Mouse (Mus musculus) megakaryocyte, adult 5-6 weeks (primary cell): ENCODE measurements around the gene Ms4a10. TPM values are rescaled to one million over a fixed set of nuclear protein-coding genes. Genes with fewer than 3 reads are reported as not detected.

Source experiments
- ATAC-seq: 2 replicates; pipeline ENCODE4 v1.8.0; 2016; ENCODE audit warnings: mild to moderate bottlenecking, inconsistent platforms; ENCODE audit not compliant: poor library complexity, severe bottlenecking
- total RNA-seq, 2 experiments: library from RNA; stranded (forward) in 1 of 2; stranded (reverse) in 1 of 2; fragments of 153-499, 151-499 nt in 1 of 2; fragments of 221-1000, 200-1000 nt in 1 of 2; gene quantifications; 2 replicates each; pipeline versions ENCODE4 v1.2.3 to v1.2.4; 2015 to 2017

Gene Ms4a10
- total RNA-seq, 2 experiments from 2014 or later = not detected

- ATAC-seq = no peak
Measured at GRCm38 (mm10) chr19:10959978-10960346, 14.5 kb downstream of the Ms4a10 start.

- ATAC-seq = peak; percentile 98
Measured at GRCm38 (mm10) chr19:10959085-10959977, 15.1 kb downstream of the Ms4a10 start.

GRCm38 (mm10) chr19:10952021-10952939 is 22.2 kb downstream of the Ms4a10 start:
- no peak for ATAC-seq

GRCm38 (mm10) chr19:10949558-10949957 is 24.9 kb downstream of the Ms4a10 start:
- no peak for ATAC-seq

GRCm38 (mm10) chr19:10949112-10949511 is 25.4 kb downstream of the Ms4a10 start, which contains the start of gene Ccdc86:
Gene Ccdc86, minus strand, starts transcription at chr19:10949266.
- peak; percentile 92 for ATAC-seq

- ATAC-seq = no peak
Measured at GRCm38 (mm10) chr19:10948416-10948815, 26.1 kb downstream of the Ms4a10 start.

GRCm38 (mm10) chr19:10947219-10947618 is 27.3 kb downstream of the Ms4a10 start:
- peak; percentile 51 for ATAC-seq

- no peak for ATAC-seq
Measured at GRCm38 (mm10) chr19:10946506-10946905, 28.0 kb downstream of the Ms4a10 start.

GRCm38 (mm10) chr19:10943955-10944354 is 30.5 kb downstream of the Ms4a10 start:
- peak; percentile 70 for ATAC-seq

- no peak for ATAC-seq
Measured at GRCm38 (mm10) chr19:10940801-10941457, 33.5 kb downstream of the Ms4a10 start.

- ATAC-seq = peak; percentile 74
Measured at GRCm38 (mm10) chr19:10940097-10940800, 34.2 kb downstream of the Ms4a10 start.

- peak; percentile 48 for ATAC-seq
Measured at GRCm38 (mm10) chr19:10938771-10939170, 35.7 kb downstream of the Ms4a10 start.

GRCm38 (mm10) chr19:10937110-10937563 is 37.3 kb downstream of the Ms4a10 start, which contains the start of gene Ptgdr2:
Gene Ptgdr2, plus strand, starts transcription at chr19:10937160.
- ATAC-seq = no peak

GRCm38 (mm10) chr19:10936077-10936476 is 38.4 kb downstream of the Ms4a10 start:
- no peak for ATAC-seq

GRCm38 (mm10) chr19:10935029-10935428 is 39.4 kb downstream of the Ms4a10 start:
- no peak for ATAC-seq

- ATAC-seq = peak; percentile 73
Measured at GRCm38 (mm10) chr19:10930641-10931040, 43.8 kb downstream of the Ms4a10 start.

- ATAC-seq = no peak
Measured at GRCm38 (mm10) chr19:10926666-10927065, 47.8 kb downstream of the Ms4a10 start.

- ATAC-seq = no peak
Measured at GRCm38 (mm10) chr19:10926123-10926621, 48.3 kb downstream of the Ms4a10 start.

GRCm38 (mm10) chr19:10924220-10924619 is 50.2 kb downstream of the Ms4a10 start:
- no peak for ATAC-seq

GRCm38 (mm10) chr19:10921058-10921457 is 53.4 kb downstream of the Ms4a10 start:
- ATAC-seq = no peak
